Mouse (Mus musculus) A20 (cell line): ENCODE results near the gene Prl4a1.
"Not testable (repeated sequence)": the region's sequence is repeated elsewhere in the genome, so short reads cannot be mapped to it uniquely, and the experiment has no call there.

ENCODE experiments used
- DNase-seq: peaks from one replicate; pipeline ENCODE4 v3.0.0-alpha.2; 2011; ENCODE audit warnings: low read depth, low spot score

The Prl4a1 gene

GRCm38 (mm10) chr13:28015912-28016311, at the start of gene Prl4a1:
Gene Prl4a1, plus strand, starts transcription at chr13:28016212.
- no peak for DNase-seq

DNA sequence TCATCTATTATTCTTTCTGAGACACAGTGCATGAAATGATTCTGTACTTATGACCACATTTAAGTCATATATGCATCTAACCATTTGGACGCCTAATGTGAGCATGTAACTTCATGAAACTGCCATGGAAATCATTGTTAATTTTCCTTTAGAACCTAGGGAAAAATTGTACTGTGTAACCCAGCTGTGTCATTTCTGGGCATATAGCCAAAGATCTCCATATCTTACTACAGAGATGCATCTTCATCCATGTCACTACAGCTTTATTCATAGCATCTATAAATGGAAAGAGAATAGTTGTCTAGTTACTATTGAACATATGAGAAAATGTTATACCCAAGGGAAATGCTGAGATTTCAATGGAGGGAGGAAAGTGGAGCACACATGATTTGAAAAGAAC, 43.1 kb upstream of the Prl4a1 start:
- DNase-seq = no peak

DNA sequence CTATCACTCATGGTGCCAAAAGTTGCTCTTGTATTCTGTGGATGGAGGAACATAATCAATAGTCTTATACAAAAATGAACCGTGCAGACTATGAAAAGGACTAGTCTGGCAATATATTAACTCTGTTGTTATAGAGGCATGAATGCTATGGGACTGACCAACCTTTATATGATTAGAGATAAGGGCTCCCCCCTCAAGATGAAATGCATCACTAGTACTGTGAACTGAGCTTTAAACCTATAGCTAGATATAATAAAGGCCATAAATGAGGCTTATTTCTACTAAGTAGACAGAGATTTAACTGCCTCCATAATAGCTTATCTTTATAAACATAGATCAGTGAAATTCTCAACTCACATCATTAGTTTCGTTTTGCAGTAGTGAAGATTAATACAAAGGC, 41.7 kb upstream of the Prl4a1 start:
- not testable (repeated sequence) for DNase-seq

DNA sequence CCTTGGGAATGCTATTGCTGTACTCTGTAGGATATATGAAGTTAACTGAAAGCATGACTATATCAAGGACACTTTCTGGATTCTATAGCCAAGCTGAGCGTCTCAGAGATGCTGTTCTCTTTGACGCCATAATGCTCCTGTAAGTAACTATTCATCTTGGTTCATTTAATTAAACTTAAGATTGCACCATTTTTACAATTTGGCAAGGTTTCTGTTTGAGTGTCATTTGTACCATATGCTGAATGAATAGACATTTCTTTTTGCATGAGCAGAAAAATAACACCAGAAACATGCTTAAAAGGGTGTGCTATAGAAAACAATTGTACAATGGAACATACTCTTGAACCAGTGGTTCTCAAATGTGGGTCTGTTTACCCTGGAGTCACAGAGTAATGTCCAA, 38.4 kb upstream of the Prl4a1 start:
- DNase-seq = no peak

DNA sequence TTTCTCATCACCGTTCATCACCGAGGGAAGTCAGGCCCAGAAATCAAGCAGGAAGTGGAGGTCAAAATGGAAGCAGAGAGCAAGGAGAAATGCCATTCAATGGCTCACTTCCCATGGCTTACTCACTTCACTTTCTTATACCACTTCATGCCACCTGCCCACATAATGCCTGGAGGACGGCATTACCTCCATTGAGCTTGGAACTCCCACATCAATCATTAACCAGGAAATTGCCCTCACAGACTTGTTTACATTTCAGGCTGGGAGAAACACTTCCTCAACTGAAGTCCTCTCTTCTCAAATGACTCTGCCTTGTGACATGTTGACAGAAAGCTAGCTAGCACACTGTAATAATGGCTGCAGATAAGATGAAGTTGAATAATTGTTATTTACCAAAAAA, 19.5 kb upstream of the Prl4a1 start:
- DNase-seq = not testable (repeated sequence)

- DNase-seq = no peak
These were observed 13.3 kb downstream of the Prl4a1 start for GRCm38 (mm10) chr13:28029330-28029729.

DNA sequence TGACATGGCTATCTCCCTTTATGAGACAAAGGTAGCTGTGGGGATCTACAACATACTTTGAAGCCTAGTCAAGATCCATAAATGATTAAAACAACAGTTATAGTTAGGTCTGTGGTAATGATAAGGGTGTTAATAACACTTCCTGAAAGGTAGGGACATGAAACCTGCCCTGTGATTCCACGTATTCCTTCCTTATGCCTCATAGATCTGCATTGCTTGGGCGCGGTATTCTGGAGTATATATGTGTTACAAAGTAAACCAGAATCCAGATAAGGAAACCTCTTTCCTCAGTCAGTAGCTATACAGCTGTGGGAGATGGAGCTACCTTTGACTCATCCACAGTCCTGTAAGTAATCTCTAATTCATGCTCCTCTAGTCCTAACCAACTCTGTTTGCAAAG, 53.3 kb downstream of the Prl4a1 start:
- no peak for DNase-seq
